Comparison of ENCODE assay signal across 9 mouse cellular contexts in genomic region chr17:26070136-26070535, GRCm38 (mm10). TPM values are rescaled to one million over a fixed set of nuclear protein-coding genes. Genes with fewer than 3 reads are reported as not detected.
DNase-seq lines count a peak whose midpoint lies in the region; ATAC-seq and TF ChIP-seq lines count a peak whose summit lies in the region.
"Had no signal": no experiment of that assay in that cellular context is flagged by ENCODE, and none has a peak within 500 bp of the region (broad histone marks: within the 10 kb centered on the region; RNA-seq: fewer than 3 reads in every experiment).

No protein-coding gene starts in this region.

- H3K9me3 ChIP-seq in kidney, postnatal 0 days (replicated peaks; ENCODE audit: low read length), result no peaks in the 10 kb centered on the region
- no peaks in the 10 kb centered on the region for H3K9me3 ChIP-seq in embryonic facial prominence, embryonic 12.5 days
- no peaks in the 10 kb centered on the region for H3K9me3 ChIP-seq in intestine, embryonic 16.5 days (ENCODE audit: control insufficient read depth, low read length)
- H3K9me3 ChIP-seq in neural tube, embryonic 13.5 days, result no peaks in the 10 kb centered on the region

- H3K9ac ChIP-seq in kidney, postnatal 0 days (ENCODE audit: low read depth, low read length), result peak overlapping the region; percentile 71; the same call in 1 of the 2 replicates
- H3K9ac ChIP-seq in embryonic facial prominence, embryonic 12.5 days, result no peak overlapping the region
- H3K9ac ChIP-seq in intestine, embryonic 16.5 days (ENCODE audit: low read depth, low read length), result no peak overlapping the region
- peak overlapping the region; percentile 97; the same call in 1 of the 2 replicates for H3K9ac ChIP-seq in neural tube, embryonic 13.5 days

- H3K4me1 ChIP-seq in kidney, postnatal 0 days (replicated peaks; ENCODE audit: insufficient read depth, low read length), result peaks cover 22% of the 10 kb centered on the region
- H3K4me1 ChIP-seq in embryonic facial prominence, embryonic 12.5 days, result peaks cover 35% of the 10 kb centered on the region
- H3K4me1 ChIP-seq in intestine, embryonic 16.5 days (ENCODE audit: control insufficient read depth, insufficient read depth, low read length), result peaks cover 26% of the 10 kb centered on the region
- H3K4me1 ChIP-seq in neural tube, embryonic 13.5 days (replicated peaks), result peaks cover 43% of the 10 kb centered on the region

- ATAC-seq in kidney, postnatal 0 days (replicated peaks; ENCODE audit: low FRiP score, low read depth), result no peak
- ATAC-seq in embryonic facial prominence, embryonic 12.5 days (ENCODE audit: insufficient number of reproducible peaks, insufficient read depth, low FRiP score, low TSS enrichment), result no peak
- no peak for ATAC-seq in intestine, embryonic 16.5 days
- no peak for ATAC-seq in neural tube, embryonic 13.5 days (ENCODE audit: low read depth)
- ATAC-seq in activated CD4-positive, CD25-positive, alpha-beta regulatory T cell, adult 4 months, result no peak

- no peak overlapping the region for H3K27ac ChIP-seq in kidney, postnatal 0 days
- no peak overlapping the region for H3K27ac ChIP-seq in embryonic facial prominence, embryonic 12.5 days
- H3K27ac ChIP-seq in intestine, embryonic 16.5 days (ENCODE audit: low read length), result no peak overlapping the region
- H3K27ac ChIP-seq in neural tube, embryonic 13.5 days (replicated peaks), result no peak overlapping the region
- H3K27ac ChIP-seq: macrophage had no signal

- no peaks in the 10 kb centered on the region for H3K36me3 ChIP-seq in kidney, postnatal 0 days (ENCODE audit: insufficient read depth, low read length)
- peaks cover 4% of the 10 kb centered on the region for H3K36me3 ChIP-seq in embryonic facial prominence, embryonic 12.5 days
- no peaks in the 10 kb centered on the region for H3K36me3 ChIP-seq in intestine, embryonic 16.5 days (ENCODE audit: control insufficient read depth, insufficient read depth, low read length)
- peaks cover 2% of the 10 kb centered on the region for H3K36me3 ChIP-seq in neural tube, embryonic 13.5 days

- TF ChIP-seq CTCF in kidney, postnatal 0 days (IDR thresholded peaks at IDR 0.05; ENCODE audit: low read depth), result no peak

- peak overlapping the region; percentile 85 for H3K4me3 ChIP-seq in kidney, postnatal 0 days (replicated peaks; ENCODE audit: low read depth, low read length)
- H3K4me3 ChIP-seq in embryonic facial prominence, embryonic 12.5 days, result peak overlapping the region; percentile 83
- H3K4me3 ChIP-seq in intestine, embryonic 16.5 days (ENCODE audit: low read length), result peak overlapping the region; percentile 84; the same call in 1 of the 2 replicates
- peak overlapping the region; percentile 95 for H3K4me3 ChIP-seq in neural tube, embryonic 13.5 days

- peak overlapping the region; percentile 97 for H3K4me2 ChIP-seq in kidney, postnatal 0 days (ENCODE audit: low read length)
- peak overlapping the region; percentile 100 for H3K4me2 ChIP-seq in embryonic facial prominence, embryonic 12.5 days (replicated peaks)
- H3K4me2 ChIP-seq in intestine, embryonic 16.5 days (ENCODE audit: low read depth, low read length), result peak overlapping the region; percentile 89
- H3K4me2 ChIP-seq in neural tube, embryonic 13.5 days, result peak overlapping the region; percentile 100

- 21% methylated on average over 6 of the region's 6 CpGs for WGBS in kidney, postnatal 0 days
- 40% methylated on average over 6 of the region's 6 CpGs for WGBS in embryonic facial prominence, embryonic 12.5 days
- 32% methylated on average over 6 of the region's 6 CpGs for WGBS in intestine, embryonic 16.5 days
- 39% methylated on average over 6 of the region's 6 CpGs for WGBS in neural tube, embryonic 13.5 days

- DNase-seq in kidney, postnatal 0 days (ENCODE audit: low spot score), result no peak
- no peak for DNase-seq in kidney, postnatal 36 days
- no peak for DNase-seq in layer of hippocampus, postnatal 10 days (ENCODE audit: low spot score in 2 of 2)
- DNase-seq in right cerebral cortex, adult 18-20 months, result no peak

- H3K27me3 ChIP-seq in kidney, postnatal 0 days (ENCODE audit: insufficient read depth, low read length), result no peaks in the 10 kb centered on the region
- H3K27me3 ChIP-seq in embryonic facial prominence, embryonic 12.5 days, result no peaks in the 10 kb centered on the region; the same call in 1 of the 2 replicates
- H3K27me3 ChIP-seq in intestine, embryonic 16.5 days (replicated peaks; ENCODE audit: control insufficient read depth, insufficient read depth, low read length), result no peaks in the 10 kb centered on the region
- H3K27me3 ChIP-seq in neural tube, embryonic 13.5 days, result peaks cover 14% of the 10 kb centered on the region

RNA-seq across cellular contexts. Expression of gene Rab11fip3, which starts 0.8 kb away (rescaled TPM):
- 35.3 and 40.2 TPM in 2 replicates for polyA plus RNA-seq in kidney, postnatal 0 days (2015; fragmentation: Nextera tagmentation; extraction: Ambion mirVana)
- 30.4 and 33.1 TPM in 2 replicates for polyA plus RNA-seq in embryonic facial prominence, embryonic 12.5 days (2016; fragmentation: Nextera tagmentation; extraction: Ambion mirVana)
- 13.0 and 18.0 TPM in 2 replicates for polyA plus RNA-seq in intestine, embryonic 16.5 days (2015; fragmentation: Nextera tagmentation; extraction: Ambion mirVana)
- 25.9 and 28.3 TPM in 2 replicates for polyA plus RNA-seq in neural tube, embryonic 13.5 days (2015; fragmentation: Nextera tagmentation; extraction: Ambion mirVana)
- 10 to 100 TPM; 69.6 to 79.3 TPM for total RNA-seq in layer of hippocampus, postnatal 10 days (2021)
- 1 to 10 TPM; 2.4 to 2.7 TPM for polyA plus RNA-seq in activated CD4-positive, CD25-positive, alpha-beta regulatory T cell, adult 4 months (2017; shearing (Covaris generic))

RNA-seq across cellular contexts. Expression of gene Decr2, which starts 20.0 kb away (rescaled TPM):
- polyA plus RNA-seq in kidney, postnatal 0 days (2015; fragmentation: Nextera tagmentation; extraction: Ambion mirVana), result 44.8 and 47.3 TPM in 2 replicates
- 38.5 and 39.0 TPM in 2 replicates for polyA plus RNA-seq in embryonic facial prominence, embryonic 12.5 days (2016; fragmentation: Nextera tagmentation; extraction: Ambion mirVana)
- 49.6 and 51.5 TPM in 2 replicates for polyA plus RNA-seq in intestine, embryonic 16.5 days (2015; fragmentation: Nextera tagmentation; extraction: Ambion mirVana)
- polyA plus RNA-seq in neural tube, embryonic 13.5 days (2015; fragmentation: Nextera tagmentation; extraction: Ambion mirVana), result 32.7 and 35.1 TPM in 2 replicates
- total RNA-seq in layer of hippocampus, postnatal 10 days (2021), result 10 to 100 TPM; 24.8 to 25.7 TPM
- polyA plus RNA-seq in activated CD4-positive, CD25-positive, alpha-beta regulatory T cell, adult 4 months (2017; shearing (Covaris generic)), result 10 to 100 TPM; 12.9 to 25.7 TPM

RNA-seq across cellular contexts. Expression of gene Nme4, which starts 25.3 kb away (rescaled TPM):
- polyA plus RNA-seq in kidney, postnatal 0 days (2015; fragmentation: Nextera tagmentation; extraction: Ambion mirVana), result 56.1 and 57.6 TPM in 2 replicates
- 122 and 128 TPM in 2 replicates for polyA plus RNA-seq in embryonic facial prominence, embryonic 12.5 days (2016; fragmentation: Nextera tagmentation; extraction: Ambion mirVana)
- polyA plus RNA-seq in intestine, embryonic 16.5 days (2015; fragmentation: Nextera tagmentation; extraction: Ambion mirVana), result 92.1 and 97.1 TPM in 2 replicates
- 29.6 and 32.2 TPM in 2 replicates for polyA plus RNA-seq in neural tube, embryonic 13.5 days (2015; fragmentation: Nextera tagmentation; extraction: Ambion mirVana)
- 1 to 10 TPM; 4.6 to 5.7 TPM for total RNA-seq in layer of hippocampus, postnatal 10 days (2021)
- polyA plus RNA-seq in activated CD4-positive, CD25-positive, alpha-beta regulatory T cell, adult 4 months (2017; shearing (Covaris generic)), result 1 to 10 TPM; 1.6 TPM

RNA-seq across cellular contexts. Expression of gene Tmem8, which starts 43.0 kb away (rescaled TPM):
- polyA plus RNA-seq in kidney, postnatal 0 days (2015; fragmentation: Nextera tagmentation; extraction: Ambion mirVana), result 13.0 and 14.0 TPM in 2 replicates
- polyA plus RNA-seq in embryonic facial prominence, embryonic 12.5 days (2016; fragmentation: Nextera tagmentation; extraction: Ambion mirVana), result 0.99 and 1.3 TPM in 2 replicates
- polyA plus RNA-seq in intestine, embryonic 16.5 days (2015; fragmentation: Nextera tagmentation; extraction: Ambion mirVana), result 12.1 and 15.1 TPM in 2 replicates
- polyA plus RNA-seq in neural tube, embryonic 13.5 days (2015; fragmentation: Nextera tagmentation; extraction: Ambion mirVana), result 3.3 TPM in 2 replicates
- total RNA-seq in layer of hippocampus, postnatal 10 days (2021), result 1 to 10 TPM; 7.6 to 7.8 TPM
- polyA plus RNA-seq in activated CD4-positive, CD25-positive, alpha-beta regulatory T cell, adult 4 months (2017; shearing (Covaris generic)), result 1 to 10 TPM; 4.8 to 4.9 TPM

RNA-seq across cellular contexts. Expression of gene Mrpl28, which starts 53.2 kb away (rescaled TPM):
- polyA plus RNA-seq in kidney, postnatal 0 days (2015; fragmentation: Nextera tagmentation; extraction: Ambion mirVana), result 175 and 192 TPM in 2 replicates
- 204 and 216 TPM in 2 replicates for polyA plus RNA-seq in embryonic facial prominence, embryonic 12.5 days (2016; fragmentation: Nextera tagmentation; extraction: Ambion mirVana)
- 242 and 260 TPM in 2 replicates for polyA plus RNA-seq in intestine, embryonic 16.5 days (2015; fragmentation: Nextera tagmentation; extraction: Ambion mirVana)
- polyA plus RNA-seq in neural tube, embryonic 13.5 days (2015; fragmentation: Nextera tagmentation; extraction: Ambion mirVana), result 171 and 174 TPM in 2 replicates
- 10 to 100 TPM; 72.2 to 81.8 TPM for total RNA-seq in layer of hippocampus, postnatal 10 days (2021)
- 100 to 1,000 TPM; 111 to 135 TPM for polyA plus RNA-seq in activated CD4-positive, CD25-positive, alpha-beta regulatory T cell, adult 4 months (2017; shearing (Covaris generic))

Comparison
In these comparisons a context has a peak if more than half of its experiments do, and no peak if none do; other contexts are left out.
1. H3K9ac ChIP-seq: peak in kidney, postnatal 0 days (single experiment) and neural tube, embryonic 13.5 days (single experiment); none in embryonic facial prominence, embryonic 12.5 days (single experiment) and intestine, embryonic 16.5 days (single experiment).
2. RNA of gene Nme4, which starts 25.3 kb away (polyA plus RNA-seq): 122 to 128 TPM in embryonic facial prominence, embryonic 12.5 days, 92.1 to 97.1 TPM in intestine, embryonic 16.5 days, 56.1 to 57.6 TPM in kidney, postnatal 0 days and 29.6 to 32.2 TPM in neural tube, embryonic 13.5 days; 1.6 TPM in activated CD4-positive, CD25-positive, alpha-beta regulatory T cell, adult 4 months; every median in the first group is over 10 times any median in the second.
3. Peak in every context shown above with its lines, with median percentiles within 50 percentile points of each other: H3K4me2 ChIP-seq and H3K4me3 ChIP-seq.